Mouse (Mus musculus): Measurements from ENCODE around the gene D430041D05Rik.

- TF ChIP-seq POLR2A (IDR thresholded peaks at IDR 0.05; ENCODE audit: insufficient read length, low read depth) (no peak), MYOD1 (IDR thresholded peaks at IDR 0.05; ENCODE audit: control insufficient read depth in 1 of 3, insufficient read length in 2 of 3, low read depth in 2 of 3) (no peak), TCF12 (IDR thresholded peaks at IDR 0.05; ENCODE audit: insufficient read depth, poor library complexity, severe bottlenecking) (no peak), CEBPB (IDR thresholded peaks at IDR 0.05; ENCODE audit: insufficient read depth, poor library complexity, severe bottlenecking) (no peak), POLR2AphosphoS2 (IDR thresholded peaks at IDR 0.05; ENCODE audit: insufficient read length, low read depth) (no peak), E2F4 (IDR thresholded peaks at IDR 0.05; ENCODE audit: insufficient read depth) (no peak), USF1 (IDR thresholded peaks at IDR 0.05; ENCODE audit: low read depth) (no peak), MYOG (IDR thresholded peaks at IDR 0.05; ENCODE audit: control insufficient read depth in 1 of 3, insufficient read depth in 1 of 3, insufficient read length in 2 of 3, low read depth in 2 of 3) (no peak), TCF3 (IDR thresholded peaks at IDR 0.05; ENCODE audit: insufficient read length, low read depth) (no peak)
Measured at GRCm38 (mm10) chr2:104420805-104421204, 10.0 kb upstream of the D430041D05Rik start.

All from myocyte (in vitro differentiated cells).